In the genomic region with DNA sequence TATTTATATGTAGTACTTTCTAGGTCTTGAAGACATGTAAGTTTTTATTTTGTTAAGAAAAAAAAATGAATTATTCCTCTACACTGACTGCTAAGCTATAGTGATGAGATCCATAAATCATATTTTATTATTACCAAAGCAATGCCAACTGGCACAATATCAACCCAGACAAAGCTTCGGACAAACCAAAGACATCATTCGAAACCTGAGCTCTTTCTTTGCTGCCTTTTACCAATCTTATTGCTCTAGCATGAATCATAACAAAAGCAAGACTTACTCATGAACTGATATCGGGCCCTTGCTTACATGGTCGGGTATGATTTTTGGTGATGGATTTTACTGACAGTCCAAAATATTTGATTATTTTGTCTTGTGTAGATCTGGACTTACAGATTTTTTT, we compare ENCODE assay signal across 19 mouse cellular contexts. TPM values are rescaled to one million over a fixed set of nuclear protein-coding genes. Genes with fewer than 3 reads are reported as not detected.
DNase-seq lines count a peak whose midpoint lies in the region; ATAC-seq and TF ChIP-seq lines count a peak whose summit lies in the region.
"Had no signal": no experiment of that assay in that cellular context is flagged by ENCODE, and none has a peak within 500 bp of the region (broad histone marks: within the 10 kb centered on the region; RNA-seq: fewer than 3 reads in every experiment).

No protein-coding gene starts in this region.

- no peak for TF ChIP-seq EP300 in lung, postnatal 0 days (IDR thresholded peaks at IDR 0.05)

- H3K9ac ChIP-seq in lung, postnatal 0 days (replicated peaks; ENCODE audit: low read depth) = no peak overlapping the region
- H3K9ac ChIP-seq: embryonic facial prominence, embryonic 12.5 days; forebrain, embryonic 15.5 days; heart, embryonic 15.5 days; hindbrain, embryonic 15.5 days had no signal

- ATAC-seq in lung, postnatal 0 days = no peak
- ATAC-seq: forebrain, embryonic 15.5 days had no signal

- peak overlapping the region; percentile 93 for H3K27ac ChIP-seq in gastrocnemius, adult 2 months
- H3K27ac ChIP-seq in layer of hippocampus, adult 2 months = peak overlapping the region; percentile 46; the same call in 1 of the 2 replicates
- H3K27ac ChIP-seq in lung, postnatal 0 days (ENCODE audit: low read length) = no peak overlapping the region
- H3K27ac ChIP-seq: embryonic facial prominence, embryonic 12.5 days; forebrain, embryonic 15.5 days; heart, embryonic 15.5 days; hindbrain, embryonic 15.5 days had no signal

- peak overlapping the region; percentile 22; the same call in 1 of the 2 replicates for H3K4me2 ChIP-seq in lung, postnatal 0 days (replicated peaks; ENCODE audit: low read depth, low read length)
- H3K4me2 ChIP-seq: embryonic facial prominence, embryonic 12.5 days; forebrain, embryonic 15.5 days; heart, embryonic 15.5 days; hindbrain, embryonic 15.5 days had no signal

- no peaks in the 10 kb centered on the region for H3K36me3 ChIP-seq in lung, postnatal 0 days (ENCODE audit: insufficient read depth, low read length)
- H3K36me3 ChIP-seq: embryonic facial prominence, embryonic 12.5 days; forebrain, embryonic 15.5 days; heart, embryonic 15.5 days; hindbrain, embryonic 15.5 days had no signal

- H3K9me3 ChIP-seq in lung, postnatal 0 days (ENCODE audit: low read length) = no peaks in the 10 kb centered on the region
- H3K9me3 ChIP-seq: embryonic facial prominence, embryonic 12.5 days; forebrain, embryonic 15.5 days; heart, embryonic 15.5 days; hindbrain, embryonic 15.5 days had no signal

- H3K4me1 ChIP-seq in lung, postnatal 0 days (ENCODE audit: insufficient read depth, low read depth, low read length) = no peaks in the 10 kb centered on the region

- 0 out of 2 replicates have a peak, but pooled peaks cover 4% of the 10 kb centered on the region for H3K27me3 ChIP-seq in lung, postnatal 0 days (replicated peaks; ENCODE audit: insufficient read depth, low read length)
- H3K27me3 ChIP-seq: CH12.LX; forebrain, embryonic 15.5 days had no signal

- DNase-seq in gastrocnemius, adult 2 months = no peak
- no peak for DNase-seq in gastrocnemius, postnatal 10 days
- no peak for DNase-seq in layer of hippocampus, adult 2 months (ENCODE audit: low spot score in 2 of 2)
- no peak for DNase-seq in layer of hippocampus, adult 8-10 months (ENCODE audit: low spot score in 2 of 2)
- no peak for DNase-seq in lung, postnatal 0 days (ENCODE audit: low spot score)
- no peak for DNase-seq in lung, postnatal 25 days (ENCODE audit: low spot score)
- DNase-seq in kidney, postnatal 36 days = no peak
- DNase-seq: adrenal gland, adult 2 months; adrenal gland, postnatal 36 days; cerebellum, adult 11 months; cerebellum, adult 8-10 months; cerebellum, postnatal 25 days; gastrocnemius, postnatal 14 days; heart, postnatal 36 days had no signal

- H3K4me3 ChIP-seq in gastrocnemius, adult 2 months = peak overlapping the region; percentile 77
- peak overlapping the region; percentile 28; the same call in 1 of the 2 replicates for H3K4me3 ChIP-seq in layer of hippocampus, adult 2 months
- H3K4me3 ChIP-seq in lung, postnatal 0 days (ENCODE audit: low read depth, low read length) = peak overlapping the region; percentile 18; the same call in 1 of the 2 replicates
- H3K4me3 ChIP-seq: embryonic facial prominence, embryonic 12.5 days; forebrain, embryonic 15.5 days; heart, embryonic 15.5 days; hindbrain, embryonic 15.5 days had no signal

- intact Hi-C loops in gastrocnemius, adult 2 months (cut with DNase I) = loop anchor here (5.0 kb wide), 2 partner anchors 37 to 52 kb away; no protein-coding TSS in a partner anchor

- WGBS in lung, postnatal 0 days = 68% methylated on average over 4 of the region's 4 CpGs

- TF ChIP-seq CTCF in gastrocnemius, adult 2 months (IDR thresholded peaks at IDR 0.05) = no peak
- TF ChIP-seq CTCF in layer of hippocampus, adult 2 months (conservative IDR thresholded peaks at IDR 0.05) = no peak
- no peak for TF ChIP-seq CTCF in lung, postnatal 0 days (IDR thresholded peaks at IDR 0.05)

RNA-seq across cellular contexts. Expression of a gene that starts 29.0 kb away (rescaled TPM):
- total RNA-seq in gastrocnemius, adult 2 months (2021) = 10 to 100 TPM; 22.3 to 32.2 TPM
- 10 to 100 TPM; 36.2 to 42.3 TPM for total RNA-seq in gastrocnemius, postnatal 10 days (2021)
- 10 to 100 TPM; 15.0 to 19.7 TPM for total RNA-seq in layer of hippocampus, adult 2 months (2021)
- total RNA-seq in layer of hippocampus, adult 8-10 months (2022) = 10 to 100 TPM; 17.3 to 18.3 (median 17.9) TPM
- polyA plus RNA-seq in lung, postnatal 0 days (2015; fragmentation: Nextera tagmentation; extraction: Ambion mirVana) = 25.0 and 28.8 TPM in 2 replicates
- total RNA-seq: CH12.LX had no signal

Comparison
In these comparisons a context has a peak if more than half of its experiments do, and no peak if none do; other contexts are left out.
1. H3K4me3 ChIP-seq: peak in every context shown above with its lines; median percentile 77 in gastrocnemius, adult 2 months; 28 in layer of hippocampus, adult 2 months; 18 in lung, postnatal 0 days.